Mouse (Mus musculus) kidney, adult 2 months (tissue): ENCODE results near the gene Mb21d2.

Source experiments
- CTCF ChIP-seq: fragments of 200-500 bp; conservative IDR thresholded peaks from 2 replicates; pipeline ENCODE4 v1.5.1; 2011; ENCODE audit warnings: low read depth, mild to moderate bottlenecking, control low read depth, low read length, moderate library complexity, mixed read lengths; ENCODE audit not compliant: insufficient read depth, insufficient read length
- POLR2A ChIP-seq: fragments of 200-500 bp; IDR thresholded peaks from one replicate; pipeline ENCODE4 v1.6.1; 2011; ENCODE audit warnings: low read depth, low read length, control low read depth

DNA sequence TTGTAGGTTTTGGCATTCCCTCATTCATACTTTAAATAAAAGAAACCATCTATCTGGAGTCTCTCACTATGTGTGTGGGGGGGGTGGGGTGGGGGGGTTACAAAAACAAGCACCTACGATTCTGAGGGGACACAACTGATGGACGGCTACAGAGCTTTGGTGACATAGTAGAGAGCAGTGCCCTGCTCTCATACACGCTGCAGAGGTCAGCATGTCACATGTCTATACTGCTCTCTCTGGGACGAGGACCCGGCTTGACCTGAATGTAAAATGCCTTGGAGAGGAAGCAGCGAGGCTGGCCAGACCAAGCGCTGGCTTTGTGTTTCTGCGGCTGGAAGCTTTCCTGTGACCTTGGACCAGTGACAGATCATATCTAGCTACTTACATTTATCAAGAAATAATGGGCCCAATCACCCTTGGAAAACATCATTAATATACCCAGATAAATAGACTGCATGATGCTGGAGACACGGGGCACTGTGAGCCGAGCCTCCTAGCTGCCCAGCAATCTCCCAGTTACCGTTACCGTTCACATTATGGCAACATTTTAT is 97.3 kb downstream of the Mb21d2 start:
- TF ChIP-seq POLR2A (no peak), CTCF (no peak)
